Mouse (Mus musculus): Measurements from ENCODE around the gene Camk2d.

- no peak for TF ChIP-seq CTCF (IDR thresholded peaks at IDR 0.05)
- no peak for TF ChIP-seq EP300 (IDR thresholded peaks at IDR 0.05)
Observed at GRCm38 (mm10) chr3:126797810-126798209, 201.7 kb downstream of the Camk2d start.
